Mouse (Mus musculus) lung, embryonic 15.5 days (tissue): Measurements from ENCODE around the gene Ccdc28b. TPM values are rescaled to one million over a fixed set of nuclear protein-coding genes. Genes with fewer than 3 reads are reported as not detected.

Experiments
- ATAC-seq: fragments of 200-750 bp; cut with Nextera tagmentation; 2 replicates; pipeline ENCODE4 v1.8.0; 2017; ENCODE audit warnings: moderate number of reproducible peaks, borderline replicate concordance; ENCODE audit not compliant: low FRiP score, low TSS enrichment; ENCODE audit errors: extremely low read depth
- H3K27ac ChIP-seq: fragments of 300-500 bp; sonication (generic); 2 replicates; pipeline ENCODE4 v1.5.1; 2015; ENCODE audit warnings: moderate library complexity, mild to moderate bottlenecking, inconsistent platforms
- H3K27me3 ChIP-seq: fragments of 300-500 bp; sonication (generic); 2 replicates; pipeline ENCODE4 v1.6.1; 2015; ENCODE audit warnings: inconsistent platforms
- H3K36me3 ChIP-seq: fragments of 300-500 bp; sonication (generic); 2 replicates; pipeline ENCODE4 v1.6.1; 2015; ENCODE audit warnings: inconsistent platforms
- H3K4me1 ChIP-seq: fragments of 300-500 bp; sonication (generic); 2 replicates; pipeline ENCODE4 v1.6.1; 2015; ENCODE audit warnings: inconsistent platforms
- H3K4me2 ChIP-seq: fragments of 300-500 bp; sonication (generic); 2 replicates; pipeline ENCODE4 v1.6.1; 2015; ENCODE audit warnings: inconsistent platforms, mild to moderate bottlenecking, moderate library complexity
- H3K4me3 ChIP-seq: fragments of 300-500 bp; sonication (generic); 2 replicates; pipeline ENCODE4 v1.5.1; 2015; ENCODE audit warnings: mild to moderate bottlenecking, inconsistent platforms
- H3K9ac ChIP-seq: fragments of 300-500 bp; sonication (generic); 2 replicates; pipeline ENCODE4 v1.6.1; 2015; ENCODE audit warnings: inconsistent platforms
- H3K9me3 ChIP-seq: fragments of 300-500 bp; sonication (generic); 2 replicates; pipeline ENCODE4 v1.6.1; 2016; ENCODE audit warnings: inconsistent platforms
- WGBS: fragments of 180-500 bp; shearing (Covaris S2); methylation state at CpG from one replicate; pipeline ENCODE4 v1.1.7; 2015; 5-methylcytosine and 5-hydroxymethylcytosine counted together
- polyA plus RNA-seq: library from polyadenylated mRNA; unstranded; fragments of >200 nt; fragmentation: Nextera tagmentation; extraction: Ambion mirVana; gene quantifications from 2 replicates; pipeline ENCODE4 v1.2.1, GENCODE M21; 2015

Ccdc28b gene
- 51.4 and 59.5 TPM in 2 replicates for polyA plus RNA-seq

- Histone ChIP-seq H3K4me3 (peak within 1 kb of the TSS; percentile 60), H3K9ac (peak within 1 kb of the TSS; percentile 61), H3K4me1 (peaks cover 45% of the 10 kb centered on the region), H3K9me3 (no peaks in the 10 kb centered on the region), H3K36me3 (peaks cover 26% of the 10 kb centered on the region), H3K27me3 (no peaks in the 10 kb centered on the region), H3K4me2 (peak within 1 kb of the TSS; percentile 71), H3K27ac (peak within 1 kb of the TSS; percentile 84)
- WGBS, result 0% methylated on average over 10 of the region's 10 CpGs
- peak; percentile 21; the same call in 1 of the 2 replicates for ATAC-seq
Observed at GRCm38 (mm10) chr4:129623681-129624091, at the start of gene Ccdc28b. Gene Ccdc28b, minus strand, starts transcription at chr4:129623947.

- Histone ChIP-seq H3K36me3 (peaks cover 14% of the 10 kb centered on the region), H3K4me3 (peak overlapping the region; percentile 75), H3K4me2 (peak overlapping the region; percentile 76), H3K27me3 (no peaks in the 10 kb centered on the region), H3K27ac (peak overlapping the region; percentile 95), H3K4me1 (peaks cover 16% of the 10 kb centered on the region), H3K9me3 (no peaks in the 10 kb centered on the region), H3K9ac (peak overlapping the region; percentile 96; the same call in 1 of the 2 replicates)
- 2% methylated on average over 10 of the region's 10 CpGs for WGBS
- no peak for ATAC-seq
Observed at GRCm38 (mm10) chr4:129672878-129673449, 49.2 kb upstream of the Ccdc28b start.

GRCm38 (mm10) chr4:129672083-129672877, 48.5 kb upstream of the Ccdc28b start, which contains the start of gene Kpna6:
Gene Kpna6, minus strand, starts transcription at chr4:129672767.
- ATAC-seq, result peak; percentile 87
- peaks cover 16% of the 10 kb centered on the region for H3K4me1 ChIP-seq
- peak within 1 kb of the TSS; percentile 95 for H3K27ac ChIP-seq
- peak within 1 kb of the TSS; percentile 96 for H3K9ac ChIP-seq
- H3K4me3 ChIP-seq, result peak within 1 kb of the TSS; percentile 75
- no peaks in the 10 kb centered on the region for H3K9me3 ChIP-seq
- peak within 1 kb of the TSS; percentile 76 for H3K4me2 ChIP-seq
- H3K36me3 ChIP-seq, result peaks cover 10% of the 10 kb centered on the region
- H3K27me3 ChIP-seq, result no peaks in the 10 kb centered on the region
- WGBS, result under 1% methylated on average over 65 of the region's 65 CpGs

DNA sequence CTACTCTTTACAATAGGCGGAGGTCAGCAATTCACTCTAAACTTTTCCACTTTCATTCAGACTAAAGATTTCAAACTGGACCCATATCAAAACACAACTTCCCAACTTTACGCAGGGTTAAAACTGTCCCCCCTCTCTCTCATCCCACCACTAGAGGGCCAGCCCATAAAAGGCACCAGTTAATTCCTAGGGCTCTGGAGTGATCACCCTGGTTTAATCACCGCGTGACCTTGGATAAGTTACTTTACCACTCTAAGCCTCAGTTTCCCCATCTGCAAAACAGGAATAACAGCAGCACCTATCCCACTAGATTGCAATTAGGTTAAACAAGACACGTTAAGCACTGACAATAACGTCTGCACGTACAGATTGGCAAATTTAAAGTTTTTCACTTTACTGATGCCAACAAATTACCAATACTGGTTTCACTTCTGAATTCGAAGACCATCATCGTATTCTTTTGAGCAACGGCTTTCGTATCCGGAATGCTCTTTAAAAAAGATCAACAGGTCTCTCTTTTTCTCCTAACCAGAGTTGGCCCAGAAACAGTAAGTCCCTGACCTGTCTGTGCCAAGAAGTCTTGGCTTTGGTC, 47.8 kb upstream of the Ccdc28b start:
- Histone ChIP-seq H3K4me3 (peak overlapping the region; percentile 75), H3K9ac (peak overlapping the region; percentile 96), H3K9me3 (no peaks in the 10 kb centered on the region), H3K36me3 (peaks cover 12% of the 10 kb centered on the region), H3K4me1 (peaks cover 16% of the 10 kb centered on the region), H3K4me2 (peak overlapping the region; percentile 76), H3K27ac (peak overlapping the region; percentile 95), H3K27me3 (no peaks in the 10 kb centered on the region)
- WGBS, result 6% methylated on average over 12 of the region's 12 CpGs
- ATAC-seq, result peak; percentile 59; the same call in 1 of the 2 replicates

DNA sequence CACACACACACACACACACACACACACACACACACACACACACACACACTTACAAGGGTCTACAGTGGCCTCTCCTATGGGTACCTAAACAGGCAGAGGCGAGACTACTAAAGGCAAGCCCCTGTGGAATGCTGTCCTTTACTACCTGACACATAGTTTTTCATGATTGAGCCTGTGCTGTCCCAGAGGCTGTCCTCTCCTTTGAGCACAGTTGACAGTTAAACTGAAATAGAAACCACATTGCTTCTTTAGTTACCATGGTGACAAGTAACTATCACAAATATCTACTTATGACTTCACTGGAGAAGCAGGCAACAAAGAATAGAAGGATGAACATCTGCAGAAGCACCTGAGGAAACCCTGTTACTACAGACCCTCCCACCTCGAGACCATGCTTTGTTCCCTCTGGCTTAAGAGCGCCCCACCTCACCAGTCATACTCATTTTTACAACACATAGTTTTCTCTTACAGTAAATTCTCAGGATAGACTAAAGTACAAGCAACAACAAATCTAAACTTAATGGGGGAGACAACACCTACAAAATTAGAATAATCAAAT, 38.6 kb upstream of the Ccdc28b start:
- no peaks in the 10 kb centered on the region for H3K9me3 ChIP-seq
- H3K4me2 ChIP-seq, result no peak overlapping the region
- H3K36me3 ChIP-seq, result peaks cover 50% of the 10 kb centered on the region
- H3K4me3 ChIP-seq, result no peak overlapping the region
- no peak overlapping the region for H3K9ac ChIP-seq
- H3K27ac ChIP-seq, result no peak overlapping the region
- no peaks in the 10 kb centered on the region for H3K27me3 ChIP-seq
- H3K4me1 ChIP-seq, result no peaks in the 10 kb centered on the region
- WGBS, result 71% methylated on average over 3 of the region's 3 CpGs
- ATAC-seq, result no peak

GRCm38 (mm10) chr4:129661584-129661983, 37.8 kb upstream of the Ccdc28b start:
- Histone ChIP-seq H3K4me3 (no peak overlapping the region), H3K27ac (no peak overlapping the region), H3K4me2 (no peak overlapping the region), H3K27me3 (no peaks in the 10 kb centered on the region), H3K4me1 (no peaks in the 10 kb centered on the region), H3K36me3 (peaks cover 54% of the 10 kb centered on the region), H3K9me3 (no peaks in the 10 kb centered on the region), H3K9ac (no peak overlapping the region)
- no peak for ATAC-seq
- 85% methylated on average over 3 of the region's 3 CpGs for WGBS

DNA sequence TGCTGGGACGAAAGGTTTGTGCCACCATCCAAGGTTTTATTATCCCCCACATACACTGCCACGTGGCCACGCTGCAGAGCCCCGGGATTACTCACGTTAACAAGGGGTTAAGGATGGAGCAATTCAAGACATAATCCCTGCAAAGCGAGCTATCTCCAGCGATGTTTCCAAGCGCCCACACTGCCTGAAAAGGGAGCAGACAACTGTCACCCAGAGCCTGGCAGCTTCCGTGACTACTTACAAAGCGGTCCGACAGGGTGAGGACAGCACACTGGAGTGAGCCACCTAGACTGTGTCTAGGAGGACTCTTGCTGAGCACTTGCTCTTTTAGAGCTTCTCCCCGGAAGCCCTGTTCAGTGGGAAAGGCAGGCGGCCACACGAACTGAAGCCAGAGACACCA, 31.0 kb upstream of the Ccdc28b start:
- no peak overlapping the region for H3K9ac ChIP-seq
- peaks cover 94% of the 10 kb centered on the region for H3K36me3 ChIP-seq
- ATAC-seq, result no peak
- 93% methylated on average over 14 of the region's 14 CpGs for WGBS
- H3K9me3 ChIP-seq, result no peaks in the 10 kb centered on the region
- no peak overlapping the region for H3K4me3 ChIP-seq
- no peak overlapping the region for H3K27ac ChIP-seq
- no peak overlapping the region for H3K4me2 ChIP-seq
- H3K4me1 ChIP-seq, result no peaks in the 10 kb centered on the region
- H3K27me3 ChIP-seq, result no peaks in the 10 kb centered on the region

GRCm38 (mm10) chr4:129650359-129650758, 26.6 kb upstream of the Ccdc28b start:
- no peak for ATAC-seq
- no peak overlapping the region for H3K27ac ChIP-seq
- H3K36me3 ChIP-seq, result peaks cover 95% of the 10 kb centered on the region
- no peak overlapping the region for H3K4me3 ChIP-seq
- no peaks in the 10 kb centered on the region for H3K4me1 ChIP-seq
- H3K9ac ChIP-seq, result no peak overlapping the region
- H3K27me3 ChIP-seq, result no peaks in the 10 kb centered on the region
- no peak overlapping the region for H3K4me2 ChIP-seq
- WGBS, result 93% methylated on average over 8 of the region's 8 CpGs
- H3K9me3 ChIP-seq, result no peaks in the 10 kb centered on the region

GRCm38 (mm10) chr4:129648656-129649055, 24.9 kb upstream of the Ccdc28b start:
- H3K4me2 ChIP-seq, result no peak overlapping the region
- no peak for ATAC-seq
- no peaks in the 10 kb centered on the region for H3K4me1 ChIP-seq
- H3K36me3 ChIP-seq, result peaks cover 90% of the 10 kb centered on the region
- H3K27me3 ChIP-seq, result no peaks in the 10 kb centered on the region
- no peak overlapping the region for H3K4me3 ChIP-seq
- no peak overlapping the region for H3K27ac ChIP-seq
- WGBS, result 81% methylated on average over 1 of the region's 1 CpGs
- no peaks in the 10 kb centered on the region for H3K9me3 ChIP-seq
- no peak overlapping the region for H3K9ac ChIP-seq

- ATAC-seq, result no peak
- no peak overlapping the region for H3K9ac ChIP-seq
- 82% methylated on average over 6 of the region's 6 CpGs for WGBS
Observed at GRCm38 (mm10) chr4:129645204-129645603, 21.5 kb upstream of the Ccdc28b start.

GRCm38 (mm10) chr4:129641756-129642155, 18.0 kb upstream of the Ccdc28b start:
- Histone ChIP-seq H3K4me1 (peaks cover 29% of the 10 kb centered on the region), H3K4me2 (peak overlapping the region; percentile 88), H3K27ac (peak overlapping the region; percentile 44; the same call in 1 of the 2 replicates), H3K27me3 (no peaks in the 10 kb centered on the region), H3K9me3 (no peaks in the 10 kb centered on the region), H3K4me3 (0 out of 2 replicates have a peak overlapping the region, but pooled peaks have one; percentile 65), H3K36me3 (peaks cover 48% of the 10 kb centered on the region), H3K9ac (0 out of 2 replicates have a peak overlapping the region, but pooled peaks have one; percentile 22)
- WGBS, result 45% methylated on average over 5 of the region's 5 CpGs
- ATAC-seq, result no peak

More at GRCm38 (mm10) chr4:129645204-129645603, 21.5 kb upstream of the Ccdc28b start:
- Histone ChIP-seq H3K27me3 (no peaks in the 10 kb centered on the region), H3K9me3 (no peaks in the 10 kb centered on the region), H3K4me3 (no peak overlapping the region), H3K4me2 (no peak overlapping the region), H3K4me1 (peaks cover 6% of the 10 kb centered on the region; the same call in 1 of the 2 replicates), H3K36me3 (peaks cover 59% of the 10 kb centered on the region), H3K27ac (no peak overlapping the region)
